Mouse (Mus musculus): ENCODE data around the gene Galc. TPM values are rescaled to one million over a fixed set of nuclear protein-coding genes. Genes with fewer than 3 reads are reported as not detected.

Gene Galc
- polyA plus RNA-seq, 1 experiment from 2014 or later: 7.4 TPM

GRCm38 (mm10) chr12:98284477-98284876 lies 25.2 kb upstream of the Galc start:
- no peaks in the 10 kb centered on the region for H3K9me3 ChIP-seq (ENCODE audit: control insufficient read depth, low read length)
- no peak overlapping the region for H3K4me3 ChIP-seq (ENCODE audit: control insufficient read depth in 1 of 2, insufficient read depth in 1 of 2, low read depth in 1 of 2, low read length in 2 of 2)
- no peak overlapping the region for H3K9ac ChIP-seq (ENCODE audit: low read length)
- ATAC-seq (ENCODE audit: insufficient number of reproducible peaks, insufficient read depth, low FRiP score, low read depth): no peak
- no peak overlapping the region for H3K4me2 ChIP-seq (ENCODE audit: low read length)
- peaks cover 2 to 8% of the 10 kb centered on the region in 2 experiments; a peak in 3 of 4 replicates for H3K4me1 ChIP-seq (ENCODE audit: control insufficient read depth in 2 of 2, insufficient read depth in 2 of 2, low read length in 2 of 2)
- no peaks in the 10 kb centered on the region for H3K36me3 ChIP-seq (ENCODE audit: control insufficient read depth, insufficient read depth, low read length)
- no peaks in the 10 kb centered on the region for H3K27me3 ChIP-seq (ENCODE audit: control insufficient read depth, insufficient read depth, low read length)
- H3K27ac ChIP-seq (replicated peaks in 1 of 2; ENCODE audit: control insufficient read depth in 1 of 2, insufficient read depth in 1 of 2, low read depth in 2 of 2, low read length in 2 of 2): no peak overlapping the region
- WGBS: 92% methylated on average over 3 of the region's 3 CpGs

- no peak for ATAC-seq (ENCODE audit: insufficient number of reproducible peaks, insufficient read depth, low FRiP score, low read depth)
- H3K9ac ChIP-seq (ENCODE audit: low read length): no peak overlapping the region
- H3K4me2 ChIP-seq (ENCODE audit: low read length): no peak overlapping the region
- H3K4me3 ChIP-seq (ENCODE audit: control insufficient read depth in 1 of 2, insufficient read depth in 1 of 2, low read depth in 1 of 2, low read length in 2 of 2): no peak overlapping the region
- no peaks in the 10 kb centered on the region for H3K36me3 ChIP-seq (ENCODE audit: control insufficient read depth, insufficient read depth, low read length)
- H3K27ac ChIP-seq (replicated peaks in 1 of 2; ENCODE audit: control insufficient read depth in 1 of 2, insufficient read depth in 1 of 2, low read depth in 2 of 2, low read length in 2 of 2): peak overlapping the region in 1 of 2 experiments; percentile 34; a peak in 1 of 4 replicates
- H3K9me3 ChIP-seq (ENCODE audit: control insufficient read depth, low read length): no peaks in the 10 kb centered on the region
- H3K27me3 ChIP-seq (ENCODE audit: control insufficient read depth, insufficient read depth, low read length): no peaks in the 10 kb centered on the region
- H3K4me1 ChIP-seq (ENCODE audit: control insufficient read depth in 2 of 2, insufficient read depth in 2 of 2, low read length in 2 of 2): peaks cover 2 to 8% of the 10 kb centered on the region in 2 experiments; a peak in 3 of 4 replicates
- WGBS: 14% methylated on average over 3 of the region's 3 CpGs
These were observed 24.2 kb upstream of the Galc start for GRCm38 (mm10) chr12:98283487-98283860.

GRCm38 (mm10) chr12:98282776-98283486 lies 23.7 kb upstream of the Galc start:
- peaks cover 2 to 8% of the 10 kb centered on the region in 2 experiments; a peak in 3 of 4 replicates for H3K4me1 ChIP-seq (ENCODE audit: control insufficient read depth in 2 of 2, insufficient read depth in 2 of 2, low read length in 2 of 2)
- H3K27me3 ChIP-seq (ENCODE audit: control insufficient read depth, insufficient read depth, low read length): no peaks in the 10 kb centered on the region
- H3K4me3 ChIP-seq (ENCODE audit: control insufficient read depth in 1 of 2, insufficient read depth in 1 of 2, low read depth in 1 of 2, low read length in 2 of 2): no peak overlapping the region
- H3K9me3 ChIP-seq (ENCODE audit: control insufficient read depth, low read length): no peaks in the 10 kb centered on the region
- no peak overlapping the region for H3K4me2 ChIP-seq (ENCODE audit: low read length)
- H3K36me3 ChIP-seq (ENCODE audit: control insufficient read depth, insufficient read depth, low read length): no peaks in the 10 kb centered on the region
- ATAC-seq (ENCODE audit: insufficient number of reproducible peaks, insufficient read depth, low FRiP score, low read depth): no peak
- 58% methylated on average over 14 of the region's 14 CpGs for WGBS
- peak overlapping the region in 1 of 2 experiments; percentile 34; a peak in 1 of 4 replicates for H3K27ac ChIP-seq (replicated peaks in 1 of 2; ENCODE audit: control insufficient read depth in 1 of 2, insufficient read depth in 1 of 2, low read depth in 2 of 2, low read length in 2 of 2)
- H3K9ac ChIP-seq (ENCODE audit: low read length): no peak overlapping the region

- Histone ChIP-seq H3K36me3 (ENCODE audit: control insufficient read depth, insufficient read depth, low read length) (no peaks in the 10 kb centered on the region), H3K9me3 (ENCODE audit: control insufficient read depth, low read length) (no peaks in the 10 kb centered on the region), H3K27me3 (ENCODE audit: control insufficient read depth, insufficient read depth, low read length) (no peaks in the 10 kb centered on the region), H3K4me3 (ENCODE audit: control insufficient read depth in 1 of 2, insufficient read depth in 1 of 2, low read depth in 1 of 2, low read length in 2 of 2) (no peak overlapping the region), H3K27ac (replicated peaks in 1 of 2; ENCODE audit: control insufficient read depth in 1 of 2, insufficient read depth in 1 of 2, low read depth in 2 of 2, low read length in 2 of 2) (no peak overlapping the region), H3K9ac (ENCODE audit: low read length) (no peak overlapping the region), H3K4me1 (ENCODE audit: control insufficient read depth in 2 of 2, insufficient read depth in 2 of 2, low read length in 2 of 2) (peaks cover 2 to 8% of the 10 kb centered on the region in 2 experiments; a peak in 3 of 4 replicates), H3K4me2 (ENCODE audit: low read length) (no peak overlapping the region)
- no peak for ATAC-seq (ENCODE audit: insufficient number of reproducible peaks, insufficient read depth, low FRiP score, low read depth)
- 71% methylated on average over 8 of the region's 8 CpGs for WGBS
These were observed 21.7 kb upstream of the Galc start for GRCm38 (mm10) chr12:98280996-98281395.

- H3K27ac ChIP-seq (replicated peaks in 1 of 2; ENCODE audit: control insufficient read depth in 1 of 2, insufficient read depth in 1 of 2, low read depth in 2 of 2, low read length in 2 of 2): no peak overlapping the region
- H3K9ac ChIP-seq (ENCODE audit: low read length): no peak overlapping the region
- H3K4me2 ChIP-seq (ENCODE audit: low read length): no peak overlapping the region
- no peak overlapping the region for H3K4me3 ChIP-seq (ENCODE audit: control insufficient read depth in 1 of 2, insufficient read depth in 1 of 2, low read depth in 1 of 2, low read length in 2 of 2)
- no peak for ATAC-seq (ENCODE audit: insufficient number of reproducible peaks, insufficient read depth, low FRiP score, low read depth)
- H3K36me3 ChIP-seq (ENCODE audit: control insufficient read depth, insufficient read depth, low read length): no peaks in the 10 kb centered on the region
- no peaks in the 10 kb centered on the region for H3K27me3 ChIP-seq (ENCODE audit: control insufficient read depth, insufficient read depth, low read length)
- WGBS: 28% methylated on average over 5 of the region's 5 CpGs
- peaks cover 2 to 8% of the 10 kb centered on the region in 2 experiments; a peak in 3 of 4 replicates for H3K4me1 ChIP-seq (ENCODE audit: control insufficient read depth in 2 of 2, insufficient read depth in 2 of 2, low read length in 2 of 2)
- no peaks in the 10 kb centered on the region for H3K9me3 ChIP-seq (ENCODE audit: control insufficient read depth, low read length)
These were observed 21.3 kb upstream of the Galc start for GRCm38 (mm10) chr12:98280530-98280929.

GRCm38 (mm10) chr12:98272433-98272832 lies 13.2 kb upstream of the Galc start:
- Histone ChIP-seq H3K9me3 (ENCODE audit: control insufficient read depth, low read length) (no peaks in the 10 kb centered on the region), H3K9ac (ENCODE audit: low read length) (no peak overlapping the region), H3K4me2 (ENCODE audit: low read length) (no peak overlapping the region), H3K4me3 (ENCODE audit: control insufficient read depth in 1 of 2, insufficient read depth in 1 of 2, low read depth in 1 of 2, low read length in 2 of 2) (no peak overlapping the region), H3K36me3 (ENCODE audit: control insufficient read depth, insufficient read depth, low read length) (no peaks in the 10 kb centered on the region), H3K27me3 (ENCODE audit: control insufficient read depth, insufficient read depth, low read length) (no peaks in the 10 kb centered on the region), H3K4me1 (ENCODE audit: control insufficient read depth in 2 of 2, insufficient read depth in 2 of 2, low read length in 2 of 2) (no peaks in the 10 kb centered on the region), H3K27ac (replicated peaks in 1 of 2; ENCODE audit: control insufficient read depth in 1 of 2, insufficient read depth in 1 of 2, low read depth in 2 of 2, low read length in 2 of 2) (no peak overlapping the region)
- 47% methylated on average over 7 of the region's 7 CpGs for WGBS
- ATAC-seq (ENCODE audit: insufficient number of reproducible peaks, insufficient read depth, low FRiP score, low read depth): no peak

GRCm38 (mm10) chr12:98270810-98271566 lies 11.7 kb upstream of the Galc start:
- 68% methylated on average over 12 of the region's 12 CpGs for WGBS
- Histone ChIP-seq H3K36me3 (ENCODE audit: control insufficient read depth, insufficient read depth, low read length) (no peaks in the 10 kb centered on the region), H3K4me3 (ENCODE audit: control insufficient read depth in 1 of 2, insufficient read depth in 1 of 2, low read depth in 1 of 2, low read length in 2 of 2) (no peak overlapping the region)

More at GRCm38 (mm10) chr12:98270810-98271566, 11.7 kb upstream of the Galc start:
- H3K27ac ChIP-seq (replicated peaks in 1 of 2; ENCODE audit: control insufficient read depth in 1 of 2, insufficient read depth in 1 of 2, low read depth in 2 of 2, low read length in 2 of 2): no peak overlapping the region
- peak overlapping the region; percentile 46; the same call in 1 of the 2 replicates for H3K4me2 ChIP-seq (ENCODE audit: low read length)
- no peak for ATAC-seq (ENCODE audit: insufficient number of reproducible peaks, insufficient read depth, low FRiP score, low read depth)
- H3K4me1 ChIP-seq (ENCODE audit: control insufficient read depth in 2 of 2, insufficient read depth in 2 of 2, low read length in 2 of 2): no peaks in the 10 kb centered on the region
- no peaks in the 10 kb centered on the region for H3K27me3 ChIP-seq (ENCODE audit: control insufficient read depth, insufficient read depth, low read length)
- no peak overlapping the region for H3K9ac ChIP-seq (ENCODE audit: low read length)
- H3K9me3 ChIP-seq (ENCODE audit: control insufficient read depth, low read length): no peaks in the 10 kb centered on the region

Data from heart, embryonic 14.5 days (tissue).